Mouse (Mus musculus) monocyte, adult 5-6 weeks (primary cell): Measurements from ENCODE around the gene Ssr3. TPM values are rescaled to one million over a fixed set of nuclear protein-coding genes. Genes with fewer than 3 reads are reported as not detected.

Source experiments
- ATAC-seq: fragments of 153-309, 156-312 bp; replicated peaks from 2 replicates; pipeline ENCODE4 v1.8.0; 2017; ENCODE audit warnings: mild to moderate bottlenecking; ENCODE audit not compliant: low TSS enrichment, insufficient number of reproducible peaks, severe bottlenecking, poor library complexity, low FRiP score
- total RNA-seq: library from RNA; stranded (forward); fragments of 200-1000, 200-491, 200-594 nt; gene quantifications from 3 replicates; pipeline ENCODE4 v1.2.3, GENCODE M21; 2017

Ssr3 gene
- total RNA-seq, 1 experiment from 2014 or later = 232 TPM

DNA sequence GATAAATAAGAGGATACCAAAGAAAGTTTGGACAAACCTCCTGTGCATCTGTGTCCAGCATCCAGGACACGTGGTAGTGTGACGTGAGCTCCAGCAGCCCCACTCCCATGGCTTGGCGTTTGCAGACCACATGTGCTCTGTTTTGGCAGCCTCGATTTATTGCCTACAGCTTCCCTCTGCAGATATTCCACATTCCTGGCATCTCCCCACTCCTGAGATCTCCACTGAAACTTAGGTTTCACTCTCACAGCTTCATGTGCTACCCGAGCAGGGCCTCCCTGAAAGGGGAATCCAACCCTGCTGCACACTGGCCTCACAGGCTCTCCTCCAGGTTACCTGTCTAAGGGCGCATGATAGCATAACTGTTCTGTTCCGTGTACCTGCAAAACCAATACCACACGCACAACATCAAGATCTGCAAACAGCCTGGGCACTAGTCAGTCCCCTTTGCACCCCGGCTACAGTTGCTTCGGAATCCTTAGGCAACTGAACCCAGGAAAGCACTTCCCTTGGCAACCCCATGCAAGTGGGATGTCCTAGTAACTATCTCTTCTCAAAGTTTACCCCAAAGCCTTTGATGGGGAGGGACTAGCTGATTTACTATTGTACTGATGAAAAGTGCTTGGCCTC lies 54.5 kb downstream of the Ssr3 start:
- ATAC-seq = no peak

Other genes with a start within 250 kb of the Ssr3 start
- 41.8 to 78.8 TPM (median 72.4 TPM) in 3 replicates for gene Tiparp, start 135.8 kb upstream of the Ssr3 start, total RNA-seq